Mouse (Mus musculus): ENCODE measurements around the gene Otoa. TPM values are rescaled to one million over a fixed set of nuclear protein-coding genes. Genes with fewer than 3 reads are reported as not detected.

The Otoa gene
- polyA plus RNA-seq, 1 experiment: 0.05 TPM

- Histone ChIP-seq H3K27ac (ENCODE audit: insufficient read depth, low read length) (no peak overlapping the region), H3K27me3 (ENCODE audit: control insufficient read depth, insufficient read depth, low read length) (no peaks in the 10 kb centered on the region), H3K36me3 (ENCODE audit: control insufficient read depth, insufficient read depth, low read length) (no peaks in the 10 kb centered on the region), H3K4me1 (ENCODE audit: control insufficient read depth, insufficient read depth, insufficient read length) (no peaks in the 10 kb centered on the region), H3K4me3 (ENCODE audit: extremely low read depth, insufficient read depth, insufficient read length) (no peak overlapping the region)
- TF ChIP-seq CTCF (IDR thresholded peaks at IDR 0.05; ENCODE audit: extremely low read depth, insufficient read depth, insufficient read length, insufficient replicate concordance) (peak; percentile 34; the same call in 1 of the 2 replicates), POLR2A (IDR thresholded peaks at IDR 0.05; ENCODE audit: low read depth, low read length) (no peak)
- DNase-seq (ENCODE audit: low read depth in 1 of 2, low spot score in 2 of 2): peak; percentile 9 to 55
- 17% methylated on average over 10 of the region's 10 CpGs for WGBS
These were observed 38.8 kb downstream of the Otoa start for GRCm38 (mm10) chr7:121120143-121120818.

DNA sequence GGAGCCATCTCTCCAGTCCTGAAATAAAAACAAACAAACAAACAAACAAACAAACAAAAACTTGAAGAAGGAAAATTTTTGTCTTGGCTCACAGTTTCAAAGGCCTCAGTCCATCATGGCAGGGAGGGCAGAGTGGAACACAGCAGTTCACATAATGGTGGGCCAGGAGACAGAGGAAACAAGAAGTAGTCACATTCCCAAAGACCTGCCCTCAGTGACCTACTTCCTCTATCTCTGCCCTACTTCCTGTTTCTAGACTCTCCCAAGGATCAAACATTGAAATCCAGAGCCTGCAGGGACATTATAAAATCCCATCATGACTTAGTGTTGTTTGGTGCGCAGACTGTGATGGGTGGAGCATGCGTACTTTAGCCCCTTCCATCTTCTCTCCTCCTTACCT, 49.4 kb downstream of the Otoa start:
- DNase-seq (ENCODE audit: low read depth in 1 of 2, low spot score in 2 of 2): no peak
- no peak overlapping the region for H3K27ac ChIP-seq (ENCODE audit: insufficient read depth, low read length)
- 98% methylated on average over 2 of the region's 2 CpGs for WGBS
- H3K4me1 ChIP-seq (ENCODE audit: control insufficient read depth, insufficient read depth, insufficient read length): no peaks in the 10 kb centered on the region
- H3K4me3 ChIP-seq (ENCODE audit: extremely low read depth, insufficient read depth, insufficient read length): no peak overlapping the region
- TF ChIP-seq POLR2A (IDR thresholded peaks at IDR 0.05; ENCODE audit: low read depth, low read length): no peak
- TF ChIP-seq CTCF (IDR thresholded peaks at IDR 0.05; ENCODE audit: extremely low read depth, insufficient read depth, insufficient read length, insufficient replicate concordance): no peak
- no peaks in the 10 kb centered on the region for H3K27me3 ChIP-seq (ENCODE audit: control insufficient read depth, insufficient read depth, low read length)
- no peaks in the 10 kb centered on the region for H3K36me3 ChIP-seq (ENCODE audit: control insufficient read depth, insufficient read depth, low read length)

DNA sequence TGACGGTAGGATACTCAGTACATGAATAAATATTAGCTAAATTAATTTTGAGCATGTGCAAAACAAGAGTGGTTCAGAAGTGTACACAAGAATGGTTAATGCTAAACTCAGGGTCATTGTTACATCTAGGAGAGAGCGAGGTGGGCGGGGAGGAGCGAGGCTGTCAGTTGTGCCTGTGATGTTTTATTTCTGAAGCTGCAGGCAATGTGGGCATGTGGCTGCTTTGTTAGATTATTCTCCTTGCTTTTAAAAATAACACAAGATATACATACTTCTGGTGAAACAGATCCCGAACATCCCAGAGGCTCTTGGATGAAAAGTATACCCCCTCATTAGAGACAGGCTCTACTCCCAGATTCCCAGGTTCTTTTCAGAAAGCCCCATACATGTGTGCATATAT, 59.8 kb downstream of the Otoa start:
- no peak overlapping the region for H3K4me3 ChIP-seq (ENCODE audit: extremely low read depth, insufficient read depth, insufficient read length)
- no peaks in the 10 kb centered on the region for H3K27me3 ChIP-seq (ENCODE audit: control insufficient read depth, insufficient read depth, low read length)
- H3K27ac ChIP-seq (ENCODE audit: insufficient read depth, low read length): no peak overlapping the region
- no peak for DNase-seq (ENCODE audit: low read depth in 1 of 2, low spot score in 2 of 2)
- no peak for TF ChIP-seq POLR2A (IDR thresholded peaks at IDR 0.05; ENCODE audit: low read depth, low read length)
- TF ChIP-seq CTCF (IDR thresholded peaks at IDR 0.05; ENCODE audit: extremely low read depth, insufficient read depth, insufficient read length, insufficient replicate concordance): no peak
- no peaks in the 10 kb centered on the region for H3K4me1 ChIP-seq (ENCODE audit: control insufficient read depth, insufficient read depth, insufficient read length)
- 92% methylated on average over 5 of the region's 5 CpGs for WGBS
- no peaks in the 10 kb centered on the region for H3K36me3 ChIP-seq (ENCODE audit: control insufficient read depth, insufficient read depth, low read length)

DNA sequence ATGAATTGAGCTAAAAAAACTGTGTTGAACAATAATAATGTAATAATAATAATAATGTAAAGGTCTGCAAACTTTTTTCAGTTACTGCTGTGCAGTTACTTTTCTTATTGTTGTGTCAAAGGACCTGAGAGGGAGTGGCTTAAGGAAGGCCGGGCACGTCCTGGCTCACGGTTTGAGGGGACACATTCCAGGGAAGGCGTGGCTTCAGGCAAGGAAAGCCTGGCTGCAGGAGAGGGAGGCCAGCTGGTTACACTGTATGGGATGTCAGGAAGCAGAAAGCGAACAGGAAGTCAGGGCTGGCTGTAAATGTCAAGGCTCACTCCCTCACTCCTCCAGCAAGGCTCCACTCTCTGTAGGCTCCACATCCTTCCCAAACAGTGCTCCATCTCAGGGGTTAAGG, 69.2 kb downstream of the Otoa start:
- Histone ChIP-seq H3K4me3 (ENCODE audit: extremely low read depth, insufficient read depth, insufficient read length) (no peak overlapping the region), H3K27me3 (ENCODE audit: control insufficient read depth, insufficient read depth, low read length) (no peaks in the 10 kb centered on the region), H3K36me3 (ENCODE audit: control insufficient read depth, insufficient read depth, low read length) (no peaks in the 10 kb centered on the region), H3K27ac (ENCODE audit: insufficient read depth, low read length) (no peak overlapping the region), H3K4me1 (ENCODE audit: control insufficient read depth, insufficient read depth, insufficient read length) (no peaks in the 10 kb centered on the region)
- TF ChIP-seq POLR2A (IDR thresholded peaks at IDR 0.05; ENCODE audit: low read depth, low read length): no peak
- TF ChIP-seq CTCF (IDR thresholded peaks at IDR 0.05; ENCODE audit: extremely low read depth, insufficient read depth, insufficient read length, insufficient replicate concordance): no peak
- WGBS: 79% methylated on average over 5 of the region's 5 CpGs
- DNase-seq (ENCODE audit: low read depth in 1 of 2, low spot score in 2 of 2): no peak

DNA sequence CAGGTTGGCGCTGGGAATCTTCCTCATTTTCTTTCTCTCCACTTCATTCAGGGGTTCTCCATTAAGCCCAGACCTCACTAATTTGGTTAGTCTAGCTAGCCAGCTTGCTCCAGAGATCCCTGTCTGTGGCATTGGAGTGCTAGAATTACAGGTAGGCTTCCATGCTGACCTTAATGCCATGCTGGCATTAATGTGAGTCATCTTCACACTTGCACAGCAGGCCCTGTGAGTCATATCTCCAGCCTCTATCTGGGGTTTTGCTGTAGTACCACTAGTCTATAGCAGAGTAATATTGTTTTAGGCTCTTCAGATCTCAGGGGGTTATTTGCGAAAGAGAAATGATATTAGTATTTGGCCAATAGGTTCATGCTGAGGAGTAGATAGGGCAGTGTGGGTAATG, 70.7 kb downstream of the Otoa start:
- H3K27me3 ChIP-seq (ENCODE audit: control insufficient read depth, insufficient read depth, low read length): no peaks in the 10 kb centered on the region
- no peak for DNase-seq (ENCODE audit: low read depth in 1 of 2, low spot score in 2 of 2)
- TF ChIP-seq CTCF (IDR thresholded peaks at IDR 0.05; ENCODE audit: extremely low read depth, insufficient read depth, insufficient read length, insufficient replicate concordance) (no peak), POLR2A (IDR thresholded peaks at IDR 0.05; ENCODE audit: low read depth, low read length) (no peak)
- no peak overlapping the region for H3K4me3 ChIP-seq (ENCODE audit: extremely low read depth, insufficient read depth, insufficient read length)
- no peak overlapping the region for H3K27ac ChIP-seq (ENCODE audit: insufficient read depth, low read length)
- H3K36me3 ChIP-seq (ENCODE audit: control insufficient read depth, insufficient read depth, low read length): no peaks in the 10 kb centered on the region
- WGBS: 89% methylated on average over 2 of the region's 2 CpGs
- no peaks in the 10 kb centered on the region for H3K4me1 ChIP-seq (ENCODE audit: control insufficient read depth, insufficient read depth, insufficient read length)

DNA sequence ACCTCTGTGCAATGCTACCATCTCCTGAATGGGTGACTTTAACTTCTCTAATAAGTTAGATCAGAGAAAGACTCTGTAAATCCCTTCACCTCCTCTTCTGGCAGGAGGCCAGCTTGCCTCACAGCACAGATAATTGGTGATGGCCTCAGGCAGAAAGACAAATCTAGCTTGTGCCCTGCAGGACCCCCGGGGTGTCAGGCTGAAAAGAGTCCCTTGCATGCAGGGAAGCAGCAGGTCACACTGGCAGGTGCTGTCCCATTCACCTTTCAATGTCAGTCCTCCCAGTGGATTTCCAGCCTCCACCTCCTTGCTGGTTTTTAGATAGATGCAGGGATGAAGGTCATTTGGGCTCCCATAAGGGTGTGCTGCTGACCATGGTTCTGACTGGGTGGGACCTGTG, 84.2 kb downstream of the Otoa start:
- WGBS: 63% methylated on average over 1 of the region's 1 CpGs
- Histone ChIP-seq H3K4me3 (ENCODE audit: extremely low read depth, insufficient read depth, insufficient read length) (no peak overlapping the region), H3K27ac (ENCODE audit: insufficient read depth, low read length) (no peak overlapping the region), H3K4me1 (ENCODE audit: control insufficient read depth, insufficient read depth, insufficient read length) (no peaks in the 10 kb centered on the region), H3K27me3 (ENCODE audit: control insufficient read depth, insufficient read depth, low read length) (no peaks in the 10 kb centered on the region), H3K36me3 (ENCODE audit: control insufficient read depth, insufficient read depth, low read length) (no peaks in the 10 kb centered on the region)
- TF ChIP-seq CTCF (IDR thresholded peaks at IDR 0.05; ENCODE audit: extremely low read depth, insufficient read depth, insufficient read length, insufficient replicate concordance) (no peak), POLR2A (IDR thresholded peaks at IDR 0.05; ENCODE audit: low read depth, low read length) (no peak)
- DNase-seq (ENCODE audit: low read depth in 1 of 2, low spot score in 2 of 2): no peak

DNA sequence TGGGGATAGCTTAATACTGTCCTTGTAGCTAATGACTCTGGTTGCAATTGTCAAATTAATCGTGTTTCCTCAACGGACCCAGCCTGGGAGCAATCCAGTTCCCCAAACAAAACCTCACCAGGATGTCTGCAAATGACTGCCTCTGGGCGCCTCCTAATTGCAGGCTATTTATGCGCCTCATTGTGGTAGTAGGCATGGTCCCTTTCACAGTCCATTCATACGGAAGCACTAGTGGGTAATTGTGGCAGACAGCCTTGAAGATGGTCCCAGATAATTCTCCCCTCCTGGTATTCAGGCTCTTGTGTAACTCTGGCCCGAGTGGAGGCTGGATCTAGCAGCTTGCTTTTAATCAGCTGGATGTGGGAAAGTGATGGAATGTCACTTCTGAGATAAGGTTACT, 90.4 kb downstream of the Otoa start:
- H3K4me3 ChIP-seq (ENCODE audit: extremely low read depth, insufficient read depth, insufficient read length): no peak overlapping the region
- DNase-seq (ENCODE audit: low read depth in 1 of 2, low spot score in 2 of 2): no peak
- 14% methylated on average over 6 of the region's 6 CpGs for WGBS
- TF ChIP-seq CTCF (IDR thresholded peaks at IDR 0.05; ENCODE audit: extremely low read depth, insufficient read depth, insufficient read length, insufficient replicate concordance) (no peak), POLR2A (IDR thresholded peaks at IDR 0.05; ENCODE audit: low read depth, low read length) (no peak)
- no peaks in the 10 kb centered on the region for H3K27me3 ChIP-seq (ENCODE audit: control insufficient read depth, insufficient read depth, low read length)
- no peaks in the 10 kb centered on the region for H3K4me1 ChIP-seq (ENCODE audit: control insufficient read depth, insufficient read depth, insufficient read length)
- no peaks in the 10 kb centered on the region for H3K36me3 ChIP-seq (ENCODE audit: control insufficient read depth, insufficient read depth, low read length)
- H3K27ac ChIP-seq (ENCODE audit: insufficient read depth, low read length): no peak overlapping the region

Data from spleen, adult 2 months (tissue).